Mouse (Mus musculus) right cerebral cortex, postnatal 25 days (tissue): ENCODE results near the gene Chchd6.

ENCODE experiments used
- DNase-seq: peaks from one replicate; pipeline ENCODE4 v3.0.0; 2022

Chchd6 gene

GRCm38 (mm10) chr6:89499961-89500360 lies 95.5 kb downstream of the Chchd6 start:
- no peak for DNase-seq

GRCm38 (mm10) chr6:89498764-89499516 lies 96.5 kb downstream of the Chchd6 start:
- no peak for DNase-seq

- no peak for DNase-seq
Measured at GRCm38 (mm10) chr6:89496916-89497315, 98.5 kb downstream of the Chchd6 start.

GRCm38 (mm10) chr6:89492368-89492767 lies 103.1 kb downstream of the Chchd6 start:
- no peak for DNase-seq

DNA sequence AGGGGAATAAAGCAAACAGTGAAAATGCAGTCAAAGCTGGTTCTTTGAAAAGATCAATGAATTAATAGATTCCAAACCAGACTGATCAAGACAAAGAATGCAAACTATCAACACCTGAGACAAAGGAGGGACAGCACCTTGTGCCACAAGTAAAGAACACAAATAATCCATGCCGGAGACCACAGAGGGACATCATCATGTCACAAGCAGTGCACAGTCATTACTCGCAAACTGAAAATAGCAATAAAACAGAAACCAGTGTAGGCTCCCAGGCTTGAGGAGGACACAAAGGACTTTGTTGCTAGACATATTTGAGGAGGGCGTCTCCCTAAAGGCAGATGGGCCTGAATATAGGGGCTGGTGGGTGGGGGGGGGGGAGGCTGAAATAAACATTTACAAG lies 105.1 kb downstream of the Chchd6 start:
- no peak for DNase-seq

GRCm38 (mm10) chr6:89489533-89489932 lies 105.9 kb downstream of the Chchd6 start:
- DNase-seq = no peak

DNA sequence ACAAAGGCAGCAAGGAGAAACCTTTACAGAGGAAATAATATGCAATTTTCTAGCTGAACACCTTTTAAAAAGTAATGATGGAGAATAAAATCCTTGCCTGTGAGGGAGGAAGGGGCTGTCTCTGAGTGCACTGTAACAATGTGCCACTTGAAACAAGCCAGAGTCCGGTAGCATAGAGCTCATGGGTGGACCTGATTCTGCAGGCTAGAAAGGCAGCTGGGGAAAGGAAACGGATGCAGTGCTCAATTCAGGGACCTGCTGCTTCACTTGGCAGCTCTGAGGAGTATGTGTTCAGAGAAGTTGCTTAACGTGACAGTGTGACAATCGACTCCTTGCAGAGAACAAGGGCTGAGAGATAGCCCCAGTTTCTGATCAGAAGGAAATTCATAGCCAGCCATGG lies 109.4 kb downstream of the Chchd6 start:
- DNase-seq = no peak

DNA sequence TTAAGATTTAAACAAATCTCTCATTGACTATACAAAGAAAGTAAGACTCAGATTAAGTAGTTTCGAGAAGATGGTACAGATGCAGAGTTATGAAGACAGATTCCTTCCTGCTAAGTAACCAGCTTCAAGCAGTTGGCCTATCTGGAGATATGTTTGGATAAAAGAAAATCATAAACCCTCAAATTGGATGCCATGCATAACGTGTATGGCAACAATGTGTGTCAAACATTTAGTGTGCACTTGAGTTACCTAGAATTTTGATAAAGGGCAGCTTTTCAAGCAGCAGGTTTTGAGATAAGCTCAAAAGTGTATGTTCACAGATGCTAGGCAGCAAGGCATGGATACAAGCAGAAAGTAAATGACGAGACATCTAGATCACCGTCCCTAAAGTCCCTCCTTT lies 114.3 kb downstream of the Chchd6 start:
- no peak for DNase-seq

GRCm38 (mm10) chr6:89467908-89468307 lies 127.5 kb downstream of the Chchd6 start:
- DNase-seq = no peak

GRCm38 (mm10) chr6:89467290-89467689 lies 128.2 kb downstream of the Chchd6 start:
- no peak for DNase-seq

DNA sequence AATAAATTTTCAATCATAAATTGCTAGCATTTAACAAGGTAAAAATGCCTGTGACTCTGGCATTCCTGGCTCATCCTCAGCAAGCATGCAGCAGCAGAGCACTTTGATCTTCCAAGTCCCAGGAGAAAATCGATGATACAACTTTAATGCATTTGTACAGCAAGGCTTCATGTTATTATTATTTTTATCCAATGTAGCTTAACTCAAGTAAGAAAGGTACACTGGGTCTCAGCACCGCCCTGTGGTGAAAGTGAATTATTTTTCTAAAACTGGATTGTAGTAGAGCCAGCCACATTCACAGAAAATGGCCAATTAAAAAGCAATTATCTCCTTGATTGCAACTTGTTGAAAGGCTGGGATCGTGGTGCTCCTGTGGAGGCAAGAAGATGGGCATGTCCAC lies 128.6 kb downstream of the Chchd6 start:
- DNase-seq = no peak

DNA sequence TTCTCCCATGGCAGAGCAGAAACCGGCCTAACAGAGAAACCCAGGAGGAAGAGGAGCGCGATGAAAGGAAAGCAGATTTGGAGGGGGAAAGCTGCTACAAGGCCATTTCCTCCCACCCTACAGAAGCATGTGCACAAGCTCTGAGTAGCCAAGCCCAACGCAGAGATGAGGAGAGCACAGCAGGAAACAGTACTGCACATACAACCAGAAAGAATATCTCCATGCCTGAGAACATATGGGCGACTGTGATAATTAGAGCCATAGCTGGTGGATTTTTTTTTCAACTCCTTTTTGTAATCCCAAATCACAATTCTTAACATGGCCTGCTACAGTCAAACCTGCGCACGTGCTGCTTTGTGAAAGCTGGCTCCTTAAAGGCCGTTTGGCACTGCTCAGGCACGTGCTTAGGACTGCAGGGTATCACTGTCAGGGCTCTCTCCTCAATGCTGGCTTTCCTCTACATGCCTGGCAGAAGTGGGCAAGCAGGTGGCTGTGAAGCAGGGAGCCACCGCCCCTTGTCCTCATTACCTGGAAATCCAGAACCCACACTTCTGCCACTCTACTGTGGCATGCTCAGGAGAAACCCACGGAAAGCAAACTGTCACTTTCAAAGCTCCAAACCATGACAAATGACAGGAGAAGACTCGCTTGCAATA lies 129.3 kb downstream of the Chchd6 start:
- no peak for DNase-seq

DNA sequence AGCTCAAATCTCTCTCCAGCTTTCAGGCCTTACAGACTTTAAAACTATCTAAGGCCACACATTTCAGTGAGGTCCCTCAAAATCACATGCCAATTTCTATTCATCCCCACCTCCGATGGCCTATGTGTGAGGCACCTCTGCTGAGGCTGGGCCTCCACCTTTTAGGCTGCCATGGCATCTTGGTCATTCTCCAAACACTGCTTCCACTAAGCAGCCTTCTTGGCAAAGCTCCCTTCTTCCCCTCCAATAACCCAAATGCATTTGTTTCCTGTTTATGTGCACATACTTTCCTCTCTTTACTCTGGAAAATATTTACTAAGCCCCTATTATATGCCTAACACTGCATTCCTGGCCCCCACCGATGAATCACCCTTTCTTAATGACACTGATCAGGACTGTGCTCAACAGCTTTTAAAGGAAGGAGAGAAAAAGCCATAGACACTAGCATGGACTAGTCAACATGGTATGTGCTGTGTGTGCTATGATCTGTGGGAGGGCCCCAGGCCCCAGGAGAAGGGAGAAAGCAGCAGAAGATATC lies 133.2 kb downstream of the Chchd6 start:
- no peak for DNase-seq

GRCm38 (mm10) chr6:89461250-89462222 lies 133.9 kb downstream of the Chchd6 start:
- no peak for DNase-seq

GRCm38 (mm10) chr6:89459634-89460033 lies 135.8 kb downstream of the Chchd6 start:
- no peak for DNase-seq

GRCm38 (mm10) chr6:89457601-89458000 lies 137.9 kb downstream of the Chchd6 start:
- no peak for DNase-seq

DNA sequence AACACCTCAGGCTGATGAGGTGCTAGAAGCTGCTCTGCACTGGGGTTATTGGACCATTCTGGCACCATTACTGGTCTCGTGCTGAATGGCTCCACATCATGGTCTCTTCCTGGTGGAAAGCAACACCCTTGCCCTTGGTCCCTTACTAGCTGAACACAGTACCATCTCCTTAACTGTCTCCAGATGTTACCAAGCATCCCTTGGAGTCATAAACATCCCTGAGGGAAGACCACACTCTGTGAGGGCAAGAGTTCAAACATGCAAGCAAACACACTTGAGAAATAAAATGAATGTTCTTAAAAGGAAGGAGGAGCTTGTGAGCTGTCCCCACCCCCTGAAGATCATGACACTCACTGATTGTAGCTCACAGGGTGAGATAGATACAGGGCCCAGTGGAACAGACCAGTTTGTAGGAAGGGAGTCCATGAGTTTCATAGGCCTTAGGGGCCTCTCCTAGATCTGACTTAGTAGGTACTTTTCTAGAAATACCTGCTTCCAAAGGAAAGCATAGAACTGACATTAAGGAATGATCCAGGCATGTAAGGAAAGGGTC lies 139.0 kb downstream of the Chchd6 start:
- DNase-seq = no peak

GRCm38 (mm10) chr6:89455523-89456000 lies 139.9 kb downstream of the Chchd6 start:
- no peak for DNase-seq

DNA sequence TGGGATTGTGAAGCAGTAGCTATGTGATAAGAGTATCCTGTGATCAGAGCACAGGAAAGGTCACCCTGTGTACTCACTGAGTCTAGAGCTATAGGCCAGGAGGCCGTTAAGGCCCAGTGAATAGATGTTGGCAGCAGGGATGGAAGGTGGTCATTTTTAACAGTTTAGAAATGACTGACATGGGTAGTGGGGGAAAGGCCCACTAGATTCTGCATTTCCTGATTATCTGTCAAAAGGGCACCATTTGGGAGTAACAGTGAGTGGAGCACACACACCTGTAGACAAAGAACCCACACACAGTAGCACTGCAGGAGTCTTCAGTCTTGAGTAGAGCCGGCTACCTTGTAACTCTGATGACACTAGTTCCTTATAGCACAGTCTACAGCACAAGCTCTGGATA lies 141.0 kb downstream of the Chchd6 start:
- no peak for DNase-seq

DNA sequence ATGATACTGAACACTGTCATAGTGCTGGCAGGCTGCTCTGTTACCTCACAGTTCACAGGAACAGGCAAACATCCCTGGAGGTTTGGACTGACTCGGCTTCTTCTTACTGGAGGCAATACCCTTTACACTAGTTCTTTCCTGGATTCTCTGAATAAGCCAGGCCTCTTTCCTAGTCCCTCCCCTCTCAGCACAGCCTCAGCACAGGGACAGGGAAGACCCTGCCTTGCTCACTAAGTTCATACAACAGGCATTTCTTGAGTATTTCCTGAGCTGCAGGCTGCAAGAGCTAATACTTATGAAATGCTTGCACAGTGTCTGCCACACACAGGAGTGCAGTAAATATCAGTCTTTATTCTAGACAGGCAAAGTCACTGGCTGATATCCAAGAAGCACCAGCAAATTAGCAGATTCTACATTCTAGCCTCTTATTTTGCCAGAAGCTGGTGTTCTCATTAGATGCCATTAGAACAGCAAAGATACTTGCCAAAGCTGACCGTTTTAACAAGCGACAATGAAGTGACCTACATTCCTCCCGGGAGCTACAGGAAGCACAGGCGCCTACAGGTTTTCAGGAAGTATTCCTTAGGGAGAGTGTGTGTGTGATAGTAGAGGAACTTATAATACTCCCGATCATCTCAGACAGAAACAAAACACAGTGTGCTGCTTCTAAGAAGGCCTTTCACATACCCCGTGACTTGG lies 142.3 kb downstream of the Chchd6 start:
- DNase-seq = no peak

GRCm38 (mm10) chr6:89452356-89452755 lies 143.1 kb downstream of the Chchd6 start:
- DNase-seq = no peak

DNA sequence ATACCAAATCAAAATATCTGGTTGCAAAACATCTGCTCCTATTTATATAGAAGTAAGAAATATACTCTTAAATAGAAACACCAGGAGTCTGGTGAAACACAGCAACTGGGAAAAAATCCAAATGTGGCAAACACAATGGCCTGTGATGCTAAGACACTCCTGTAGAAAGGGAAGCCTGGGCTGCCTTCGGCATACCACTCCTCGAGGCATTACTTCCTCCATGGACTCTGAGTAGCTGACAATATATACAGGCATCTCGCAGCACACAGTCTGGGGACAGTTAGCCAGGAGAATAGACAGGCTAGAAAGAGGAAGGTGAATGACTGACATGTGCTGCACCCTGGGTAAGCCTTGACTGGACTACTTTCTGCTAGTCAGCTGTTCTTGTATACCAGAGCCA lies 146.7 kb downstream of the Chchd6 start:
- no peak for DNase-seq
